Mouse (Mus musculus) lung, postnatal 0 days (tissue): ENCODE results near the gene Larp4.

Experiments
- CTCF ChIP-seq: IDR thresholded peaks from 2 replicates; pipeline ENCODE4 v1.5.1; 2016; ENCODE audit warnings: antibody characterized with exemption, mild to moderate bottlenecking
- EP300 ChIP-seq: IDR thresholded peaks from 2 replicates; pipeline ENCODE4 v1.6.1; 2016; ENCODE audit warnings: antibody characterized with exemption, mild to moderate bottlenecking, control low read depth

- TF ChIP-seq CTCF (no peak), EP300 (no peak)
These were observed 55.4 kb downstream of the Larp4 start for GRCm38 (mm10) chr15:100025076-100025834.
